Mouse (Mus musculus) forebrain, embryonic 11.5 days (tissue): ENCODE measurements at regions not wholly inside any gene's neighbourhood (a gene's known extent, or its start where the extent isn't known, plus 50 kb on each side); places are given as distances from the start of the nearest gene placed in this dataset.

Source experiments
- ATAC-seq: fragments of 200-750 bp; cut with Nextera tagmentation; replicated peaks from 2 replicates; pipeline ENCODE4 v1.8.0; 2017; ENCODE audit warnings: moderate TSS enrichment; ENCODE audit not compliant: low FRiP score
- DNase-seq: peaks from one replicate; pipeline ENCODE4 v3.0.0-alpha.2; 2017; ENCODE audit warnings: low spot score
- H3K27ac ChIP-seq: fragments of 300-500 bp; sonication (generic); 2 replicates; pipeline ENCODE4 v1.5.1; 2014; ENCODE audit warnings: low read depth, low read length
- H3K27me3 ChIP-seq: fragments of 300-500 bp; sonication (generic); 2 replicates; pipeline ENCODE4 v1.6.1; 2014; ENCODE audit warnings: mild to moderate bottlenecking, low read length, mixed read lengths; ENCODE audit not compliant: control insufficient read depth, insufficient read depth
- H3K36me3 ChIP-seq: fragments of 300-500 bp; sonication (generic); 2 replicates; pipeline ENCODE4 v1.6.1; 2014; ENCODE audit warnings: mild to moderate bottlenecking, low read length, moderate library complexity, mixed read lengths; ENCODE audit not compliant: control insufficient read depth, insufficient read depth
- H3K4me1 ChIP-seq: fragments of 300-500 bp; sonication (generic); replicated peaks from 2 replicates; pipeline ENCODE4 v1.6.1; 2014; ENCODE audit warnings: low read length, mixed read lengths; ENCODE audit not compliant: control insufficient read depth, insufficient read depth
- H3K4me2 ChIP-seq: fragments of 300-500 bp; sonication (generic); 2 replicates; pipeline ENCODE4 v1.6.1; 2014; ENCODE audit warnings: low read depth, mild to moderate bottlenecking, low read length, moderate library complexity, mixed read lengths; ENCODE audit not compliant: severe bottlenecking
- H3K4me3 ChIP-seq: fragments of 300-500 bp; sonication (generic); 2 replicates; pipeline ENCODE4 v1.5.1; 2014; ENCODE audit warnings: low read depth, low read length
- H3K9ac ChIP-seq: fragments of 300-500 bp; sonication (generic); 2 replicates; pipeline ENCODE4 v1.6.1; 2014; ENCODE audit warnings: low read length
- H3K9me3 ChIP-seq: fragments of 300-500 bp; sonication (generic); 2 replicates; pipeline ENCODE4 v1.6.1; 2016; ENCODE audit warnings: low read length, mixed read lengths; ENCODE audit not compliant: control insufficient read depth
- WGBS: fragments of 180-500 bp; shearing (Covaris S2); extraction: QIAGEN DNeasy Blood & Tissue Kit; methylation state at CpG from one replicate; pipeline ENCODE4 v1.1.7; 2014; 5-methylcytosine and 5-hydroxymethylcytosine counted together

- Histone ChIP-seq H3K9ac (no peak overlapping the region), H3K36me3 (no peaks in the 10 kb centered on the region), H3K27ac (no peak overlapping the region), H3K4me2 (no peak overlapping the region), H3K4me3 (no peak overlapping the region), H3K27me3 (no peaks in the 10 kb centered on the region), H3K4me1 (no peaks in the 10 kb centered on the region), H3K9me3 (no peaks in the 10 kb centered on the region)
- ATAC-seq = no peak
- no peak for DNase-seq
- WGBS = 86% methylated on average over 2 of the region's 2 CpGs
Observed at GRCm38 (mm10) chr15:52937138-52937537, 947.6 kb upstream of the Gm7489 start.

GRCm38 (mm10) chr15:52944592-52944991 lies 940.1 kb upstream of the Gm7489 start:
- Histone ChIP-seq H3K27ac (no peak overlapping the region), H3K36me3 (no peaks in the 10 kb centered on the region), H3K9me3 (no peaks in the 10 kb centered on the region), H3K4me2 (no peak overlapping the region), H3K9ac (no peak overlapping the region), H3K4me1 (no peaks in the 10 kb centered on the region), H3K4me3 (no peak overlapping the region), H3K27me3 (no peaks in the 10 kb centered on the region)
- ATAC-seq (no peak), DNase-seq (no peak)
- WGBS = 92% methylated on average over 4 of the region's 4 CpGs

GRCm38 (mm10) chr15:52948196-52948595 lies 936.5 kb upstream of the Gm7489 start:
- H3K27me3 ChIP-seq = no peaks in the 10 kb centered on the region
- no peaks in the 10 kb centered on the region for H3K9me3 ChIP-seq
- no peak overlapping the region for H3K4me3 ChIP-seq
- 89% methylated on average over 4 of the region's 4 CpGs for WGBS
- no peak overlapping the region for H3K27ac ChIP-seq
- no peak overlapping the region for H3K9ac ChIP-seq
- H3K4me2 ChIP-seq = no peak overlapping the region
- no peaks in the 10 kb centered on the region for H3K4me1 ChIP-seq
- ATAC-seq = no peak
- H3K36me3 ChIP-seq = no peaks in the 10 kb centered on the region
- DNase-seq = no peak

GRCm38 (mm10) chr15:52953480-52953879 lies 931.2 kb upstream of the Gm7489 start:
- H3K27me3 ChIP-seq = no peaks in the 10 kb centered on the region

GRCm38 (mm10) chr15:52954715-52955593 lies 929.8 kb upstream of the Gm7489 start:
- no peak for DNase-seq
- ATAC-seq = no peak
- H3K9ac ChIP-seq = no peak overlapping the region
- H3K27me3 ChIP-seq = no peaks in the 10 kb centered on the region
- H3K4me3 ChIP-seq = no peak overlapping the region
- no peaks in the 10 kb centered on the region for H3K4me1 ChIP-seq
- no peaks in the 10 kb centered on the region for H3K9me3 ChIP-seq
- no peak overlapping the region for H3K27ac ChIP-seq
- 81% methylated on average over 7 of the region's 7 CpGs for WGBS
- H3K36me3 ChIP-seq = no peaks in the 10 kb centered on the region
- no peak overlapping the region for H3K4me2 ChIP-seq

More at GRCm38 (mm10) chr15:52953480-52953879, 931.2 kb upstream of the Gm7489 start:
- Histone ChIP-seq H3K4me3 (no peak overlapping the region), H3K9me3 (no peaks in the 10 kb centered on the region), H3K36me3 (no peaks in the 10 kb centered on the region), H3K9ac (no peak overlapping the region), H3K4me1 (no peaks in the 10 kb centered on the region), H3K27ac (no peak overlapping the region), H3K4me2 (no peak overlapping the region)
- 73% methylated on average over 1 of the region's 1 CpGs for WGBS
- ATAC-seq = no peak
- no peak for DNase-seq

- no peak overlapping the region for H3K4me3 ChIP-seq
- no peaks in the 10 kb centered on the region for H3K9me3 ChIP-seq
- no peaks in the 10 kb centered on the region for H3K27me3 ChIP-seq
- H3K9ac ChIP-seq = no peak overlapping the region
- DNase-seq = no peak
- ATAC-seq = no peak
- no peaks in the 10 kb centered on the region; the same call in 1 of the 2 replicates for H3K4me1 ChIP-seq
- WGBS = 86% methylated on average over 2 of the region's 2 CpGs
- no peaks in the 10 kb centered on the region for H3K36me3 ChIP-seq
- H3K4me2 ChIP-seq = no peak overlapping the region
- no peak overlapping the region for H3K27ac ChIP-seq
Observed at GRCm38 (mm10) chr15:52959711-52960110, 925.0 kb upstream of the Gm7489 start.

GRCm38 (mm10) chr15:52961491-52961890 lies 923.2 kb upstream of the Gm7489 start:
- 73% methylated on average over 3 of the region's 3 CpGs for WGBS

GRCm38 (mm10) chr15:52963918-52964317 lies 920.8 kb upstream of the Gm7489 start:
- H3K9ac ChIP-seq = no peak overlapping the region
- ATAC-seq = peak; percentile 77
- H3K36me3 ChIP-seq = no peaks in the 10 kb centered on the region
- no peaks in the 10 kb centered on the region for H3K9me3 ChIP-seq
- 13% methylated on average over 2 of the region's 2 CpGs for WGBS
- H3K4me1 ChIP-seq = no peaks in the 10 kb centered on the region; the same call in 1 of the 2 replicates
- no peak overlapping the region for H3K4me3 ChIP-seq
- no peak for DNase-seq
- H3K27ac ChIP-seq = no peak overlapping the region
- H3K27me3 ChIP-seq = no peaks in the 10 kb centered on the region
- H3K4me2 ChIP-seq = no peak overlapping the region

More at GRCm38 (mm10) chr15:52961491-52961890, 923.2 kb upstream of the Gm7489 start:
- H3K27ac ChIP-seq = no peak overlapping the region
- H3K9me3 ChIP-seq = no peaks in the 10 kb centered on the region
- H3K9ac ChIP-seq = no peak overlapping the region
- no peak overlapping the region for H3K4me2 ChIP-seq
- H3K4me1 ChIP-seq = no peaks in the 10 kb centered on the region; the same call in 1 of the 2 replicates
- H3K4me3 ChIP-seq = no peak overlapping the region
- no peak for DNase-seq
- H3K27me3 ChIP-seq = no peaks in the 10 kb centered on the region
- no peak for ATAC-seq
- no peaks in the 10 kb centered on the region for H3K36me3 ChIP-seq

- Histone ChIP-seq H3K9me3 (no peaks in the 10 kb centered on the region), H3K9ac (no peak overlapping the region), H3K27me3 (no peaks in the 10 kb centered on the region), H3K27ac (no peak overlapping the region), H3K4me2 (no peak overlapping the region), H3K36me3 (no peaks in the 10 kb centered on the region), H3K4me3 (no peak overlapping the region), H3K4me1 (no peaks in the 10 kb centered on the region; the same call in 1 of the 2 replicates)
- no peak for ATAC-seq
- 63% methylated on average over 1 of the region's 1 CpGs for WGBS
- DNase-seq = no peak
Observed at GRCm38 (mm10) chr15:52964403-52964802, 920.3 kb upstream of the Gm7489 start.
